8 mouse cellular contexts compared by ENCODE assay signal in the genomic region with DNA sequence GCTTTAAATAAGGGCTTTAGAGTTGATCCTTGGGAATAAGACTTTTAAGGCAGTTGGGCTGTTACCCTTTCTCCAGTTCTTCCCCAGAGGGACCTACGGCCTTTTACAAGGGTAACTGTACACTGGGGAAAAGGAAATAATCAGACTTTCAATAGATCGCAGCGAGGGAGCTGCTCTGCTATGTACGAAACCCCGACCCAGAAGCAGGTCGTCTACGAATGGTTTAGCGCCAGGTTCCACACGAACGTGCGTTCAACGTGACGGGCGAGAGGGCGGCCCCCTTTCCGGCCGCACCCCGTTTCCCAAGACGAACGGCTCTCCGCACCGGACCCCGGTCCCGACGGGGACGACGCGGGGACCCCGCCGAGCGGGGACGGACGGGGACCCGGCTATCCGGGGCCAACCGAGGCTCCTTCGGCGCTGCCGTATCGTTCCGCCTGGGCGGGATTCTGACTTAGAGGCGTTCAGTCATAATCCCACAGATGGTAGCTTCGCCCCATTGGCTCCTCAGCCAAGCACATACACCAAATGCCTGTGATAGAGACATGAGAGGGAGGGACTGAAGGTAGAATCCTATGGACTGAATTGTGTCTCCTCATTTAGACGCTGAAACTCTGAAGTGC. TPM values are rescaled to one million over a fixed set of nuclear protein-coding genes. Genes with fewer than 3 reads are reported as not detected.
DNase-seq lines count a peak whose midpoint lies in the region; ATAC-seq and TF ChIP-seq lines count a peak whose summit lies in the region.
"Not testable (repeated sequence)": the region's sequence is repeated elsewhere in the genome, so short reads cannot be mapped to it uniquely, and the experiment has no call there.

No protein-coding gene starts in this region.

- H3K36me3 ChIP-seq in forebrain, postnatal 0 days (ENCODE audit: insufficient read depth); limb, embryonic 10.5 days: not testable (repeated sequence)
- H3K36me3 ChIP-seq in kidney, postnatal 0 days (ENCODE audit: insufficient read depth, low read length) = peaks cover 11% of the 10 kb centered on the region; the same call in 1 of the 2 replicates

- ATAC-seq in forebrain, postnatal 0 days = peak; percentile 100
- ATAC-seq in kidney, postnatal 0 days (replicated peaks; ENCODE audit: low FRiP score, low read depth) = peak; percentile 100
- ATAC-seq in megakaryocyte-erythroid progenitor cell, adult 5-6 weeks (replicated peaks; ENCODE audit: low FRiP score, low TSS enrichment, poor library complexity, severe bottlenecking) = peak; percentile 100

- DNase-seq in cerebellum, adult 18-20 months = peak; percentile 51 to 78
- DNase-seq in forebrain, postnatal 0 days; kidney, postnatal 0 days (ENCODE audit: low spot score); limb, embryonic 10.5 days (ENCODE audit: low spot score): not testable (repeated sequence)
- peak; percentile 72 to 85 for DNase-seq in heart, postnatal 14 days
- DNase-seq in right cerebral cortex, postnatal 25 days = peak; percentile 81
- DNase-seq in urinary bladder, postnatal 25 days (ENCODE audit: low spot score) = peak; percentile 74

- H3K4me1 ChIP-seq in forebrain, postnatal 0 days (ENCODE audit: insufficient read depth); kidney, postnatal 0 days (replicated peaks; ENCODE audit: insufficient read depth, low read length); limb, embryonic 10.5 days: not testable (repeated sequence)

- H3K4me2 ChIP-seq in forebrain, postnatal 0 days (ENCODE audit: low read depth) = peak overlapping the region; percentile 37
- peak overlapping the region; percentile 28; the same call in 1 of the 2 replicates for H3K4me2 ChIP-seq in kidney, postnatal 0 days (ENCODE audit: low read length)

- peak overlapping the region; percentile 18; the same call in 1 of the 2 replicates for H3K4me3 ChIP-seq in forebrain, postnatal 0 days (ENCODE audit: low read depth, low read length)
- not testable (repeated sequence) for H3K4me3 ChIP-seq in kidney, postnatal 0 days (replicated peaks; ENCODE audit: low read depth, low read length)
- peak overlapping the region; percentile 33; the same call in 1 of the 2 replicates for H3K4me3 ChIP-seq in limb, embryonic 10.5 days

- 18% methylated on average over 34 of the region's 45 CpGs for WGBS in forebrain, postnatal 0 days
- WGBS in kidney, postnatal 0 days = 31% methylated on average over 33 of the region's 45 CpGs
- WGBS in limb, embryonic 10.5 days = 21% methylated on average over 45 of the region's 45 CpGs

- TF ChIP-seq CTCF in forebrain, postnatal 0 days (IDR thresholded peaks at IDR 0.05; ENCODE audit: low read depth); kidney, postnatal 0 days (IDR thresholded peaks at IDR 0.05; ENCODE audit: low read depth): not testable (repeated sequence)

- intact Hi-C loops in heart, postnatal 14 days (cut with DNase I) = not testable (repeated sequence)

- not testable (repeated sequence) for H3K27me3 ChIP-seq in forebrain, postnatal 0 days (ENCODE audit: insufficient read depth, low read length); kidney, postnatal 0 days (ENCODE audit: insufficient read depth, low read length)
- peaks cover 25% of the 10 kb centered on the region for H3K27me3 ChIP-seq in limb, embryonic 10.5 days (ENCODE audit: low read depth, poor library complexity, severe bottlenecking)

- H3K9me3 ChIP-seq in forebrain, postnatal 0 days (ENCODE audit: low read length); kidney, postnatal 0 days (replicated peaks; ENCODE audit: low read length); limb, embryonic 10.5 days (replicated peaks): not testable (repeated sequence)

- 0 out of 2 replicates have a peak overlapping the region, but pooled peaks have one; percentile 6 for H3K9ac ChIP-seq in forebrain, postnatal 0 days
- not testable (repeated sequence) for H3K9ac ChIP-seq in kidney, postnatal 0 days (ENCODE audit: low read depth, low read length)

- not testable (repeated sequence) for H3K27ac ChIP-seq in forebrain, postnatal 0 days (ENCODE audit: low read depth, low read length); kidney, postnatal 0 days; limb, embryonic 10.5 days

RNA-seq across cellular contexts. Expression of a gene that starts 58.3 kb away (rescaled TPM):
- total RNA-seq in forebrain, postnatal 0 days (2014; rRNA removed) = 414 and 430 TPM in 2 replicates
- 642 and 649 TPM in 2 replicates for polyA plus RNA-seq in forebrain, postnatal 0 days (2015; fragmentation: Nextera tagmentation; extraction: Ambion mirVana)
- total RNA-seq in heart, postnatal 14 days (2021) = 100 to 1,000 TPM; 194 to 199 TPM
- polyA plus RNA-seq in kidney, postnatal 0 days (2015; fragmentation: Nextera tagmentation; extraction: Ambion mirVana) = 452 and 462 TPM in 2 replicates
- polyA plus RNA-seq in limb, embryonic 10.5 days (2016; fragmentation: Nextera tagmentation; extraction: Ambion mirVana) = 410 and 450 TPM in 2 replicates
- total RNA-seq in megakaryocyte-erythroid progenitor cell, adult 5-6 weeks (2014; fragmentation: Nextera tagmentation) = 14.0 and 15.7 TPM in 2 replicates
- 16.8 and 27.4 TPM in 2 replicates for total RNA-seq in megakaryocyte-erythroid progenitor cell, adult 5-6 weeks (2017)

Comparison
In these comparisons a context has a peak if more than half of its experiments do, and no peak if none do; other contexts are left out.
1. RNA of a gene that starts 58.3 kb away (total RNA-seq): 414 to 430 TPM in forebrain, postnatal 0 days and 194 to 199 TPM in heart, postnatal 14 days; 14.0 to 27.4 TPM in megakaryocyte-erythroid progenitor cell, adult 5-6 weeks; every median in the first group is over 4 times any median in the second.
2. Peak in every context shown above with its lines, with median percentiles within 50 percentile points of each other: ATAC-seq.